Mouse (Mus musculus) activated CD4-positive, CD25-positive, alpha-beta regulatory T cell (primary cell): ENCODE measurements around the gene Shoc2. TPM values are rescaled to one million over a fixed set of nuclear protein-coding genes. Genes with fewer than 3 reads are reported as not detected.

Source experiments
- polyA plus RNA-seq, 2 experiments: library from polyadenylated mRNA; unstranded; fragments of 100-300 nt; shearing (Covaris generic); gene quantifications; one replicate each; pipeline ENCODE4 v1.2.1; 2017

Gene Shoc2
- polyA plus RNA-seq = 10 to 100 TPM; 43.6 to 46.0 TPM

GRCm38 (mm10) chr19:53943802-53944785 is at the start of gene Shoc2, which contains the start of gene Bbip1:
Shoc2 (plus strand) TSS chr19:53944306.
Bbip1 (minus strand) TSS chr19:53944627.

GRCm38 (mm10) chr19:54043851-54044250 is 99.7 kb downstream of the Shoc2 start, which contains the start of gene Adra2a:
Adra2a (plus strand) TSS chr19:54044151.

Other genes with a start within 250 kb of the Shoc2 start
- gene Pdcd4, start 52.1 kb upstream of the Shoc2 start, polyA plus RNA-seq = 100 to 1,000 TPM in 1 of 2 experiments, 10 to 100 TPM in 1; 96.9 to 212 TPM
- gene Bbip1, start 321 bp downstream of the Shoc2 start, polyA plus RNA-seq = 100 to 1,000 TPM in 1 of 2 experiments, 10 to 100 TPM in 1; 61.2 to 110 TPM
- gene Adra2a, start 99.8 kb downstream of the Shoc2 start, polyA plus RNA-seq = under 1 TPM in 1 of 2 experiments, not detected in 1; 0.06 TPM